Mouse (Mus musculus) layer of hippocampus, adult 18-20 months (tissue): ENCODE results near the gene L1cam. TPM values are rescaled to one million over a fixed set of nuclear protein-coding genes. Genes with fewer than 3 reads are reported as not detected.

Source experiments
- total RNA-seq, 2 experiments: library from RNA; stranded (reverse); gene quantifications; 2 replicates each; pipeline ENCODE4 v1.2.3; 2021

L1cam gene
- total RNA-seq, 2 experiments from 2014 or later = 118 to 119 TPM

Other genes with a start within 250 kb of the L1cam start
- 100 to 1,000 TPM; 107 to 135 TPM for gene Pnck, start 236.0 kb downstream of the L1cam start, total RNA-seq
- 100 to 1,000 TPM in 1 of 2 experiments, 10 to 100 TPM in 1; 89.6 to 102 TPM for gene Slc6a8, start 223.0 kb downstream of the L1cam start, total RNA-seq
- gene Bcap31, start 179.9 kb downstream of the L1cam start, total RNA-seq = 10 to 100 TPM; 75.8 to 79.1 TPM
- 10 to 100 TPM; 11.6 to 12.8 TPM for gene Abcd1, start 179.5 kb downstream of the L1cam start, total RNA-seq
- 10 to 100 TPM; 11.7 to 12.2 TPM for gene Plxnb3, start 139.0 kb downstream of the L1cam start, total RNA-seq
- 1 to 10 TPM; 2.7 to 6.3 TPM for gene Srpk3, start 121.7 kb downstream of the L1cam start, total RNA-seq
- gene Idh3g, start 109.2 kb downstream of the L1cam start, total RNA-seq = 100 to 1,000 TPM; 194 to 204 TPM
- gene Ssr4, start 109.1 kb downstream of the L1cam start, total RNA-seq = 10 to 100 TPM; 87.4 to 87.6 TPM
- gene Pdzd4, start 71.1 kb downstream of the L1cam start, total RNA-seq = 100 to 1,000 TPM in 1 of 2 experiments, 10 to 100 TPM in 1; 95.8 to 104 TPM
- gene Avpr2, start 4.0 kb downstream of the L1cam start, total RNA-seq = not detected
- gene Arhgap4, start 25.8 kb upstream of the L1cam start, total RNA-seq = 1 to 10 TPM; 4.3 to 4.4 TPM
- gene Naa10, start 25.8 kb upstream of the L1cam start, total RNA-seq = 10 to 100 TPM; 57.7 to 61.3 TPM
- gene Renbp, start 34.7 kb upstream of the L1cam start, total RNA-seq = 1 to 10 TPM; 5.4 to 5.5 TPM
- gene Hcfc1, start 70.3 kb upstream of the L1cam start, total RNA-seq = 10 to 100 TPM; 71.8 to 73.2 TPM
- 10 to 100 TPM; 50.1 to 55.4 TPM for gene Irak1, start 127.8 kb upstream of the L1cam start, total RNA-seq
- gene Opn1mw, start 231.4 kb upstream of the L1cam start, total RNA-seq = under 1 TPM; 0.51 to 0.62 TPM
- gene Mecp2, start 239.3 kb upstream of the L1cam start, total RNA-seq = 10 to 100 TPM; 95.9 to 97.0 TPM